Mouse (Mus musculus) MEL (cell line): ENCODE measurements around the gene Neurl2. TPM values are rescaled to one million over a fixed set of nuclear protein-coding genes. Genes with fewer than 3 reads are reported as not detected.

ENCODE experiments used
- DNase-seq: peaks from one replicate; pipeline ENCODE4 v3.0.0; 2011; ENCODE audit warnings: low read depth, low spot score
- H3K27ac ChIP-seq: 2 replicates; pipeline ENCODE4 v1.5.1; 2012; ENCODE audit warnings: low read depth, mild to moderate bottlenecking, control low read depth, low read length, moderate library complexity; ENCODE audit not compliant: control insufficient read depth
- H3K27me3 ChIP-seq, 2 experiments: fragments of 150-350 bp in 1 of 2; sonication (generic) in 1 of 2; 2 replicates each; pipeline ENCODE4 v1.6.1; 2012; ENCODE audit warnings: low read length in 2 of 2, mild to moderate bottlenecking in 2 of 2, improper control_type of control experiment in 1 of 2, moderate library complexity in 1 of 2; ENCODE audit not compliant: insufficient read depth in 2 of 2, control insufficient read depth in 1 of 2
- H3K36me3 ChIP-seq, 2 experiments: 2 replicates each; pipeline ENCODE4 v1.6.1; 2012 to 2014; ENCODE audit warnings: low read length in 2 of 2, improper control_type of control experiment in 1 of 2, inconsistent platforms in 1 of 2, mild to moderate bottlenecking in 1 of 2; ENCODE audit not compliant: insufficient read depth in 2 of 2, control insufficient read depth in 1 of 2
- H3K4me1 ChIP-seq, 2 experiments: fragments of 150-350 bp in 1 of 2; sonication (generic) in 1 of 2; 2 replicates each; pipeline ENCODE4 v1.6.1; 2012; ENCODE audit warnings: low read length in 2 of 2, improper control_type of control experiment in 1 of 2, mild to moderate bottlenecking in 1 of 2; ENCODE audit not compliant: insufficient read depth in 2 of 2, control insufficient read depth in 1 of 2
- H3K4me3 ChIP-seq, 2 experiments: fragments of 150-350 bp in 1 of 2; sonication (generic) in 1 of 2; 2 replicates each; pipeline ENCODE4 v1.5.1; 2012; ENCODE audit warnings: low read depth in 2 of 2, low read length in 2 of 2, mild to moderate bottlenecking in 2 of 2, moderate library complexity in 2 of 2, control low read depth in 1 of 2, improper control_type of control experiment in 1 of 2; ENCODE audit not compliant: control insufficient read depth in 1 of 2, insufficient read depth in 1 of 2
- H3K79me2 ChIP-seq: 2 replicates; pipeline ENCODE4 v1.6.1; 2012; ENCODE audit warnings: mild to moderate bottlenecking, low read length, moderate library complexity; ENCODE audit not compliant: control insufficient read depth, poor library complexity, insufficient read depth
- H3K9ac ChIP-seq: 2 replicates; pipeline ENCODE4 v1.6.1; 2012; ENCODE audit warnings: low read depth, mild to moderate bottlenecking, control low read depth, low read length, moderate library complexity; ENCODE audit not compliant: control insufficient read depth, poor library complexity, severe bottlenecking
- H3K9me3 ChIP-seq: fragments of 150-350 bp; sonication (generic); replicated peaks from 2 replicates; pipeline ENCODE4 v1.6.1; 2012; ENCODE audit warnings: mild to moderate bottlenecking, low read length, improper control_type of control experiment, moderate library complexity; ENCODE audit not compliant: insufficient read depth
- BHLHE40 ChIP-seq: IDR thresholded peaks from 2 replicates; pipeline ENCODE4 v1.6.1; 2012; ENCODE audit warnings: low read depth, mild to moderate bottlenecking, inconsistent platforms, low read length, improper control_type of control experiment, borderline replicate concordance
- CTCF ChIP-seq, 3 experiments: IDR thresholded peaks in 2 of 3; conservative IDR thresholded peaks in 1 of 3; 2 replicates each; pipeline ENCODE4 v1.5.1; 2011 to 2012; ENCODE audit warnings: low read length in 3 of 3, low read depth in 2 of 3, mild to moderate bottlenecking in 2 of 3, improper control_type of control experiment in 1 of 3, inconsistent platforms in 1 of 3, mixed read lengths in 1 of 3, moderate library complexity in 1 of 3; ENCODE audit not compliant: control insufficient read depth in 1 of 3, insufficient read depth in 1 of 3, poor library complexity in 1 of 3, severe bottlenecking in 1 of 3
- ELF1 ChIP-seq: IDR thresholded peaks from 2 replicates; pipeline ENCODE4 v1.6.1; 2014; ENCODE audit warnings: low read depth, mild to moderate bottlenecking, inconsistent platforms, low read length, improper control_type of control experiment, moderate library complexity
- EP300 ChIP-seq, 2 experiments: IDR thresholded peaks; 2 replicates each; pipeline ENCODE4 v1.6.1; 2011; ENCODE audit warnings: improper control_type of control experiment in 2 of 2, low read length in 2 of 2, low read depth in 1 of 2, mild to moderate bottlenecking in 1 of 2
- ETS1 ChIP-seq: IDR thresholded peaks from 2 replicates; pipeline ENCODE4 v1.6.1; 2012; ENCODE audit warnings: low read depth, mild to moderate bottlenecking, inconsistent platforms, low read length, improper control_type of control experiment, moderate library complexity
- GABPA ChIP-seq: IDR thresholded peaks from 2 replicates; pipeline ENCODE4 v1.6.1; 2012; ENCODE audit warnings: low read depth, mild to moderate bottlenecking, inconsistent platforms, low read length, improper control_type of control experiment, moderate library complexity
- GATA1 ChIP-seq: IDR thresholded peaks from 2 replicates; pipeline ENCODE4 v1.6.1; 2011; ENCODE audit warnings: low read depth, low read length, improper control_type of control experiment
- HCFC1 ChIP-seq: IDR thresholded peaks from 2 replicates; pipeline ENCODE4 v1.6.1; 2012; ENCODE audit warnings: low read depth, mild to moderate bottlenecking, inconsistent platforms, low read length, improper control_type of control experiment, moderate library complexity
- MAX ChIP-seq: IDR thresholded peaks from 2 replicates; pipeline ENCODE4 v1.6.1; 2011; ENCODE audit warnings: low read length, improper control_type of control experiment
- MAZ ChIP-seq: IDR thresholded peaks from 2 replicates; pipeline ENCODE4 v1.6.1; 2012; ENCODE audit warnings: low read depth, mild to moderate bottlenecking, inconsistent platforms, low read length, improper control_type of control experiment
- NRF1 ChIP-seq: IDR thresholded peaks from 2 replicates; pipeline ENCODE4 v1.6.1; 2014; ENCODE audit warnings: low read depth, mild to moderate bottlenecking, inconsistent platforms, low read length, improper control_type of control experiment, moderate library complexity; ENCODE audit not compliant: poor library complexity, insufficient read depth, severe bottlenecking
- POLR2A ChIP-seq, 2 experiments: IDR thresholded peaks; 2 replicates each; pipeline ENCODE4 v1.6.1; 2011 to 2012; ENCODE audit warnings: low read length in 2 of 2, mild to moderate bottlenecking in 2 of 2, control low read depth in 1 of 2, improper control_type of control experiment in 1 of 2, low read depth in 1 of 2, moderate library complexity in 1 of 2; ENCODE audit not compliant: control insufficient read depth in 1 of 2, insufficient read depth in 1 of 2, poor library complexity in 1 of 2
- RAD21 ChIP-seq: IDR thresholded peaks from 2 replicates; pipeline ENCODE4 v1.6.1; 2011; ENCODE audit warnings: mild to moderate bottlenecking, low read depth, low read length, improper control_type of control experiment
- RCOR1 ChIP-seq: IDR thresholded peaks from 2 replicates; pipeline ENCODE4 v1.6.1; 2012; ENCODE audit warnings: low read depth, mild to moderate bottlenecking, inconsistent platforms, low read length, improper control_type of control experiment
- SIN3A ChIP-seq: IDR thresholded peaks from 2 replicates; pipeline ENCODE4 v1.6.1; 2012; ENCODE audit warnings: low read length, improper control_type of control experiment, inconsistent platforms
- TAL1 ChIP-seq: IDR thresholded peaks from 2 replicates; pipeline ENCODE4 v1.6.1; 2012; ENCODE audit warnings: mild to moderate bottlenecking, inconsistent platforms, low read length, moderate library complexity, mixed read lengths
- TBP ChIP-seq: IDR thresholded peaks from 2 replicates; pipeline ENCODE4 v1.8.0; 2011; ENCODE audit warnings: low read depth, low read length, improper control_type of control experiment
- TCF12 ChIP-seq: IDR thresholded peaks from 2 replicates; pipeline ENCODE4 v1.6.1; 2014; ENCODE audit warnings: low read depth, mild to moderate bottlenecking, inconsistent platforms, low read length, improper control_type of control experiment, moderate library complexity
- UBTF ChIP-seq: IDR thresholded peaks from 2 replicates; pipeline ENCODE4 v1.6.1; 2012; ENCODE audit warnings: low read depth, mild to moderate bottlenecking, inconsistent platforms, low read length, improper control_type of control experiment, moderate library complexity, borderline replicate concordance; ENCODE audit not compliant: insufficient read depth
- USF1 ChIP-seq: IDR thresholded peaks from 2 replicates; pipeline ENCODE4 v1.6.1; 2014; ENCODE audit warnings: low read depth, mild to moderate bottlenecking, inconsistent platforms, low read length, improper control_type of control experiment, moderate library complexity
- USF2 ChIP-seq, 2 experiments: IDR thresholded peaks; 2 replicates each; pipeline ENCODE4 v1.6.1; 2011 to 2012; ENCODE audit warnings: improper control_type of control experiment in 2 of 2, low read length in 2 of 2, borderline replicate concordance in 1 of 2, inconsistent platforms in 1 of 2, low read depth in 1 of 2, mild to moderate bottlenecking in 1 of 2; ENCODE audit not compliant: insufficient read depth in 1 of 2
- polyA plus RNA-seq, 2 experiments: library from polyadenylated mRNA; stranded (reverse) in 1 of 2; unstranded in 1 of 2; fragments of >175 nt in 1 of 2; fragments of >200 nt in 1 of 2; gene quantifications; 2 replicates each; pipeline versions ENCODE4 v1.2.1 to v1.2.4; 2012; ENCODE audit warnings: low replicate concordance in 2 of 2, low read depth in 1 of 2; ENCODE audit not compliant: insufficient read length in 2 of 2, insufficient read depth in 1 of 2, missing spikeins in 1 of 2
- total RNA-seq: library from RNA; depleted of rRNA; stranded (reverse); fragments of 300-350 nt; gene quantifications from 2 replicates; pipeline ENCODE4 v1.2.3, GENCODE M21; 2012

The Neurl2 gene
- total and polyA plus RNA-seq, 3 experiments = 1.6 to 2.6 TPM; not detected in 1

GRCm38 (mm10) chr2:164785481-164786387, 47.5 kb downstream of the Neurl2 start, which contains the start of gene Snx21:
Snx21 (plus strand) TSS chr2:164785823.
- no peaks in the 10 kb centered on the region for H3K9me3 ChIP-seq
- TF ChIP-seq GABPA = no peak
- no peak for TF ChIP-seq TCF12
- peak; percentile 35; the same call in 1 of the 2 replicates for TF ChIP-seq ETS1
- peak in 1 of 3 experiments; percentile 19; a peak in 2 of 6 replicates for TF ChIP-seq CTCF (IDR thresholded peaks at IDR 0.05 in 2 of 3, conservative IDR thresholded peaks at IDR 0.05 in 1 of 3; ENCODE audit: control insufficient read depth in 1 of 3, insufficient read depth in 1 of 3, low read depth in 2 of 3, low read length in 3 of 3, poor library complexity in 1 of 3, severe bottlenecking in 1 of 3)
- TF ChIP-seq POLR2A (IDR thresholded peaks at IDR 0.05; ENCODE audit: control insufficient read depth in 1 of 2, insufficient read depth in 1 of 2, low read depth in 1 of 2, low read length in 2 of 2, poor library complexity in 1 of 2) = peak in 1 of 2 experiments; percentile 39; a peak in 1 of 4 replicates
- TF ChIP-seq USF1 = no peak
- no peak; the same call in 1 of the 2 replicates for TF ChIP-seq NRF1
- 0 out of 2 replicates have a peak, but pooled peaks have one; percentile 71 for TF ChIP-seq UBTF
- 0 out of 2 replicates have a peak, but pooled peaks have one; percentile 24 for TF ChIP-seq RCOR1
- TF ChIP-seq MAZ = 0 out of 2 replicates have a peak, but pooled peaks have one; percentile 48
- peak; percentile 36 for TF ChIP-seq SIN3A
- peak; percentile 55; the same call in 1 of the 2 replicates for TF ChIP-seq HCFC1
- TF ChIP-seq RAD21 = no peak
- TF ChIP-seq MAX = peak; percentile 44
- DNase-seq = peak; percentile 84
- peak within 1 kb of the TSS; percentile 66 for H3K9ac ChIP-seq
- H3K27me3 ChIP-seq = no peaks in the 10 kb centered on the region
- H3K36me3 ChIP-seq = peaks cover 0 to 5% of the 10 kb centered on the region in 2 experiments; a peak in 1 of 4 replicates
- H3K4me1 ChIP-seq = peaks cover 3 to 9% of the 10 kb centered on the region in 2 experiments; a peak in 3 of 4 replicates
- peak within 1 kb of the TSS; percentile 63 to 88 for H3K4me3 ChIP-seq
- H3K79me2 ChIP-seq = no peaks in the 10 kb centered on the region; the same call in 1 of the 2 replicates
- H3K27ac ChIP-seq = peak within 1 kb of the TSS; percentile 13

- Histone ChIP-seq H3K9ac (peak overlapping the region; percentile 66), H3K4me3 (peak overlapping the region; percentile 63 to 88), H3K27ac (peak overlapping the region; percentile 13; the same call in 1 of the 2 replicates), H3K27me3 (no peaks in the 10 kb centered on the region)
- TF ChIP-seq TAL1 (peak; percentile 38), BHLHE40 (peak; percentile 24; the same call in 1 of the 2 replicates), ELF1 (no peak), EP300 (IDR thresholded peaks at IDR 0.05; ENCODE audit: low read depth in 1 of 2, low read length in 2 of 2) (peak in 1 of 2 experiments; percentile 13; a peak in 2 of 4 replicates), USF2 (IDR thresholded peaks at IDR 0.05; ENCODE audit: borderline replicate concordance in 1 of 2, insufficient read depth in 1 of 2, low read depth in 1 of 2, low read length in 2 of 2) (no peak), GATA1 (0 out of 2 replicates have a peak, but pooled peaks have one; percentile 9), TBP (peak; percentile 77; the same call in 1 of the 2 replicates), RCOR1 (peak; percentile 85)
- TF ChIP-seq, all 39 proteins: peak for 6
- Histone ChIP-seq H3K4me1 (peaks cover 3 to 9% of the 10 kb centered on the region in 2 experiments; a peak in 3 of 4 replicates), H3K9me3 (no peaks in the 10 kb centered on the region), H3K79me2 (no peaks in the 10 kb centered on the region; the same call in 1 of the 2 replicates), H3K36me3 (peaks cover 0 to 5% of the 10 kb centered on the region in 2 experiments; a peak in 1 of 4 replicates)
- no peak for DNase-seq
Measured at GRCm38 (mm10) chr2:164784869-164785420, 48.3 kb downstream of the Neurl2 start.
